Mouse (Mus musculus) small intestine, adult 2 months (tissue): ENCODE data around the gene Arel1.

Experiments
- CTCF ChIP-seq: fragments of 200-500 bp; IDR thresholded peaks from 2 replicates; pipeline ENCODE4 v1.5.1; 2012; ENCODE audit warnings: low read depth, mild to moderate bottlenecking, control low read depth, inconsistent platforms, low read length, moderate library complexity, mixed read lengths; ENCODE audit not compliant: insufficient replicate concordance, insufficient read length; ENCODE audit errors: extremely low read depth
- POLR2A ChIP-seq: fragments of 200-500 bp; IDR thresholded peaks from 2 replicates; pipeline ENCODE4 v1.6.1; 2012; ENCODE audit warnings: low read depth, mild to moderate bottlenecking, control low read depth, inconsistent platforms, low read length, moderate library complexity

DNA sequence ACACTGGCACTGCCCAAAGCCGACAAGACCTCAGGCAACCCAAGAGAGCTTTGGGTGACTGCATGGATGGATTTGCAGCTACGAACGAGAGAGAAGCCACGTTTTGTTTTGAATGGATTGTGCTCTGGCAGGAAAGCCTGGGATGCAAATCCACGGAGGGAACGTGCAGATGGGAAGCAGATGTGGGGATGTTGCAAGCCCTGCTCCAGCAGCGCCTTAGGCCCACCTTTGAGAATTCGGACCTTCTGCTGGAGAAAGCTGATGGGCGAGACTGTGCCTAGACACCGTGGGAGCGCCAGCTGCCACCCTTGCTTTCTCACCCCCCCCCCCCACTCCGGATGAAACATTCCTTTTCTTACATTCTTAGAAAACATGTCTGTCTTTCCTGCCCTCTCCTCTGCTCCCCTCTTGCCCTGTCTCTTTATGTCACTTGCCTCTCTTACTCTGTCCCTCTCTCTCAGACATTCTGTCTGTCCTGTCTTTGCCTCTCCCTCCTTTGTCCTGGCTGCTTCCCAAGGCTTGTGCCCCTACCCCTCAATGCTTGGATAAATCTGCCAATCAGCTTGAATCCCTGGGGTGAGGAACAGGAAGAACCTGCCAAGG is 63.6 kb downstream of the Arel1 start:
- TF ChIP-seq CTCF (no peak), POLR2A (no peak)
